Mouse (Mus musculus): ENCODE measurements around the gene 9230113P08Rik.
"Not testable (repeated sequence)": the region's sequence is repeated elsewhere in the genome, so short reads cannot be mapped to it uniquely, and the experiment has no call there.

The 9230113P08Rik gene

DNA sequence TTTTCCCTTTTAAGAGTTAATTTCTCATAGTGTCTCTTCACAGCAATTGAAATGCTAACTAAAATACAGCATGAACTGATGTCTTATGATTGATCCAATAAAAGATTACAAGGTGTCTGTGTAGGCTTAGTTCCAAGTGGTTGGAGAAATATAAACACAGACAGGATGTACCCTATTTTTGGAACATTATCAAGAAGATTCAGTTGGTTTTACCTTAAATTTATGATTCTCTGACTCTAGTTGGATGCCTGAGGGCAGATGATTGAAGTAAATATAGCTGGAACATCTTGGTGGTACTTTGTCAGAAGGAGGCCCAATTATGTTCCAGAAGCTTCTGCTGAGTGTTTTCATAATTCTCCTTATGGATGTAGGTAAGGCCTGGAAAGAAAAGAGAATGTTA lies at the start of gene 9230113P08Rik:
Gene 9230113P08Rik, plus strand, starts transcription at position 301 of the 400 bp plus-strand sequence.
- not testable (repeated sequence) for DNase-seq

- not testable (repeated sequence) for DNase-seq
Measured at GRCm38 (mm10) chr9:35893112-35893511, 15.1 kb upstream of the 9230113P08Rik start.

- no peak for DNase-seq
Measured at GRCm38 (mm10) chr9:35904494-35904893, 3.7 kb upstream of the 9230113P08Rik start.

GRCm38 (mm10) chr9:35930817-35931216 lies 22.6 kb downstream of the 9230113P08Rik start:
- DNase-seq = no peak

Measured in kidney, postnatal 36 days (tissue).